Mouse (Mus musculus) neural tube, embryonic 15.5 days (tissue): ENCODE data around the gene Gm20388. TPM values are rescaled to one million over a fixed set of nuclear protein-coding genes. Genes with fewer than 3 reads are reported as not detected.

ENCODE experiments used
- ATAC-seq: fragments of 200-750 bp; cut with Nextera tagmentation; 2 replicates; pipeline ENCODE4 v1.8.0; 2017; ENCODE audit warnings: mild to moderate bottlenecking, moderate TSS enrichment, moderate library complexity; ENCODE audit not compliant: low FRiP score
- H3K27ac ChIP-seq: fragments of 300-500 bp; sonication (generic); replicated peaks from 2 replicates; pipeline ENCODE4 v1.5.1; 2015; ENCODE audit warnings: mild to moderate bottlenecking, inconsistent platforms
- H3K27me3 ChIP-seq: fragments of 300-500 bp; sonication (generic); replicated peaks from 2 replicates; pipeline ENCODE4 v1.6.1; 2015; ENCODE audit warnings: inconsistent platforms
- H3K36me3 ChIP-seq: fragments of 300-500 bp; sonication (generic); 2 replicates; pipeline ENCODE4 v1.6.1; 2015; ENCODE audit warnings: inconsistent platforms
- H3K4me1 ChIP-seq: fragments of 300-500 bp; sonication (generic); 2 replicates; pipeline ENCODE4 v1.6.1; 2015; ENCODE audit warnings: inconsistent platforms
- H3K4me2 ChIP-seq: fragments of 300-500 bp; sonication (generic); 2 replicates; pipeline ENCODE4 v1.6.1; 2015; ENCODE audit warnings: inconsistent platforms, mild to moderate bottlenecking, moderate library complexity
- H3K4me3 ChIP-seq: fragments of 300-500 bp; sonication (generic); replicated peaks from 2 replicates; pipeline ENCODE4 v1.5.1; 2015; ENCODE audit warnings: mild to moderate bottlenecking, inconsistent platforms
- H3K9ac ChIP-seq: fragments of 300-500 bp; sonication (generic); replicated peaks from 2 replicates; pipeline ENCODE4 v1.6.1; 2015; ENCODE audit warnings: mild to moderate bottlenecking, inconsistent platforms
- H3K9me3 ChIP-seq: fragments of 300-500 bp; sonication (generic); replicated peaks from 2 replicates; pipeline ENCODE4 v1.6.1; 2016; ENCODE audit warnings: inconsistent platforms
- WGBS: fragments of 180-500 bp; shearing (Covaris S2); methylation state at CpG from one replicate; pipeline ENCODE4 v1.1.7; 2015; ENCODE audit warnings: mixed read lengths; 5-methylcytosine and 5-hydroxymethylcytosine counted together
- polyA plus RNA-seq: library from polyadenylated mRNA; unstranded; fragments of >200 nt; fragmentation: Nextera tagmentation; extraction: Ambion mirVana; gene quantifications from 2 replicates; pipeline ENCODE4 v1.2.1, GENCODE M21; 2015

Gene Gm20388
- polyA plus RNA-seq, 1 experiment from 2014 or later, result not detected

DNA sequence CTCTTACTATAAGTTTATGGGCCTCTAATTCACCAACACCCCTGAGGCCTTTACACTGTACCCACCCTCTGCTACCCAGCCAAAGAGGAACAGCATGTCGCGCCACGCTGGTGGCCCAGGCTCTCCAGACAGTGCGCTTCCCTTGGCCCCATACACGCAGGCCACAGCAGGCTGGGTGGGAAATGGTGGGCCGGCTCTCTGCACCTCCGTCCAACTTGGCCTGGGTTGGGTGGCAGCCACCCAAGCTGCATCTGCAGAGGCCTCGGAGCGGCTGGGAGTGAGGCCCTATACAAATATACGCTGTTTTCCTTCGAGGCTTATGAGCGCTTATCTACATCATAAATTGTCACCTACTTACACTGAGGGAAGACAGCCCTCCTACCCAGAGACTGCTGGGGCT is 1456.0 kb downstream of the Gm20388 start:
- Histone ChIP-seq H3K4me1 (peaks cover 9% of the 10 kb centered on the region; the same call in 1 of the 2 replicates), H3K27ac (no peak overlapping the region), H3K4me2 (no peak overlapping the region), H3K27me3 (0 out of 2 replicates have a peak, but pooled peaks cover 6% of the 10 kb centered on the region), H3K9ac (no peak overlapping the region), H3K9me3 (no peaks in the 10 kb centered on the region), H3K36me3 (no peaks in the 10 kb centered on the region), H3K4me3 (no peak overlapping the region)
- no peak for ATAC-seq
- 79% methylated on average over 12 of the region's 12 CpGs for WGBS

- WGBS, result 17% methylated on average over 11 of the region's 11 CpGs
- Histone ChIP-seq H3K4me2 (no peak overlapping the region), H3K4me3 (no peak overlapping the region), H3K36me3 (no peaks in the 10 kb centered on the region), H3K27ac (no peak overlapping the region), H3K4me1 (peaks cover 13% of the 10 kb centered on the region), H3K9ac (no peak overlapping the region), H3K27me3 (0 out of 2 replicates have a peak, but pooled peaks cover 2% of the 10 kb centered on the region), H3K9me3 (no peaks in the 10 kb centered on the region)
- no peak for ATAC-seq
Observed at GRCm38 (mm10) chr8:121368799-121369198, 1458.2 kb downstream of the Gm20388 start.

GRCm38 (mm10) chr8:121369378-121369777 is 1458.7 kb downstream of the Gm20388 start:
- Histone ChIP-seq H3K27ac (no peak overlapping the region), H3K27me3 (peaks cover 6% of the 10 kb centered on the region; the same call in 1 of the 2 replicates), H3K9me3 (no peaks in the 10 kb centered on the region), H3K4me3 (no peak overlapping the region), H3K36me3 (no peaks in the 10 kb centered on the region), H3K4me2 (no peak overlapping the region), H3K4me1 (peaks cover 13% of the 10 kb centered on the region), H3K9ac (no peak overlapping the region)
- WGBS, result 79% methylated on average over 11 of the region's 11 CpGs
- ATAC-seq, result no peak

DNA sequence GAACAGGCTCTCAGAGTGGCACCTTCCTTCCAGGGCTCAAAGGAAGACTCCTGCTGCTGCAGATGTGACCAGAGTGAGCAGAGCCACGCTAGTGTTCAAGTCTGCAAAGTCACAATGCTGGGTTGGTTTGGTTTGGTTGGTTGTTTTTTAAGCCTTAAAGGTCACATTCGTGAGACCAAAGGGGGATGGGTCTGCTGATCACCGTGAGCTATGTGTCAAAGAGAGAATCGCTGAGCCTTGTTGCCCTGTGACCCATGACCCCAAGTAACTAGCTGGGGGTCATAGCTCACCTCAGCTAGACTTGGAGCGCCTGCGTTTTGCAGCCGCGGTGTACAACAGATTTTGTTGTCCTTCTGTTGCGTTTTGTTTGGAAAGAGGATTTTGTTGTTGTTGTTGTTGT is 1460.6 kb downstream of the Gm20388 start:
- H3K4me2 ChIP-seq, result no peak overlapping the region
- peaks cover 7% of the 10 kb centered on the region; the same call in 1 of the 2 replicates for H3K27me3 ChIP-seq
- WGBS, result 65% methylated on average over 9 of the region's 9 CpGs
- no peak overlapping the region for H3K27ac ChIP-seq
- no peak overlapping the region for H3K9ac ChIP-seq
- ATAC-seq, result no peak
- H3K4me1 ChIP-seq, result peaks cover 19% of the 10 kb centered on the region
- H3K4me3 ChIP-seq, result no peak overlapping the region
- H3K9me3 ChIP-seq, result no peaks in the 10 kb centered on the region
- H3K36me3 ChIP-seq, result no peaks in the 10 kb centered on the region

DNA sequence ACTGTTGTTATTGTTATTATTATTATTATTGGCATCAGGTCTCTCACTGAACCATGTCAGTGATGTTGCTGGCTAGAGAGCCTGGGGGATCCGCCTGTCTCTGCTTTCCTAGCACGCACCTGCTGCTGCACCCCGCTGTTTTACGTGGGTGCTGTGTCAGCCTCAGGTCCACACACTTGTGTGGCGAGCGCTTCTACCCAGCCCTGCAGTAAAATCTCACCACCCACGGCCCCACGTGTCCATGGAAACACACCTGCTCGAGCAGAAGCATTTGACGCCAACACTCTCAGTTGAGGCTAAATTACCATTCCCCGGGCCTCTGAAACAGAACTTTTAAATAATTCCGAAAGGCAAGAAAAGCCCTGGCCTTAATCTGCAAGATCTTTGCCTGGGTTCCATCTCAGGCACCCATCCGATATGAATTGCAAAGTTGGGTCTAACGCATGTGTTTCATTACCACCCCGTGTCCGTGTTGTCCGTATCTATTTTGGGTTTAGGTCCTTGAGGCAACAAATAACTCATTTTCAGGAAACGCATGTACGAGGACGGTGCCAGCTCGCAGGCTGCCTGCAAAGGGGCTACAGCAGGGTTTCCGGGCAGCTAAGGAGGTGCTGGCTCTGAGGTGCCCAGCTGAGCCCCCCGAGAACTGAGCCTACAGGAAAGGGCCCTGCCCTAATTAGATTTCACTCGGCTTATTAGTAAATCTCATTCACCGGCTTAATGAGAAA is 1461.4 kb downstream of the Gm20388 start:
- Histone ChIP-seq H3K9ac (no peak overlapping the region), H3K4me2 (no peak overlapping the region), H3K4me3 (no peak overlapping the region), H3K9me3 (no peaks in the 10 kb centered on the region), H3K27me3 (peaks cover 12% of the 10 kb centered on the region), H3K36me3 (no peaks in the 10 kb centered on the region), H3K4me1 (peaks cover 19% of the 10 kb centered on the region), H3K27ac (no peak overlapping the region)
- no peak for ATAC-seq
- 65% methylated on average over 25 of the region's 25 CpGs for WGBS

- Histone ChIP-seq H3K9me3 (no peaks in the 10 kb centered on the region), H3K9ac (no peak overlapping the region), H3K4me3 (no peak overlapping the region), H3K36me3 (no peaks in the 10 kb centered on the region), H3K4me2 (no peak overlapping the region), H3K4me1 (peaks cover 19% of the 10 kb centered on the region), H3K27me3 (peaks cover 14% of the 10 kb centered on the region), H3K27ac (no peak overlapping the region)
- no peak for ATAC-seq
- WGBS, result 57% methylated on average over 10 of the region's 10 CpGs
Observed at GRCm38 (mm10) chr8:121372639-121372986, 1462.0 kb downstream of the Gm20388 start.

GRCm38 (mm10) chr8:121374284-121374683 is 1463.6 kb downstream of the Gm20388 start:
- Histone ChIP-seq H3K9ac (no peak overlapping the region), H3K27ac (no peak overlapping the region), H3K27me3 (peaks cover 14% of the 10 kb centered on the region), H3K4me1 (peaks cover 10% of the 10 kb centered on the region), H3K9me3 (no peaks in the 10 kb centered on the region), H3K4me2 (no peak overlapping the region), H3K36me3 (no peaks in the 10 kb centered on the region), H3K4me3 (no peak overlapping the region)
- 31% methylated on average over 9 of the region's 9 CpGs for WGBS
- no peak for ATAC-seq

GRCm38 (mm10) chr8:121374777-121375176 is 1464.1 kb downstream of the Gm20388 start:
- H3K4me3 ChIP-seq, result no peak overlapping the region
- 7% methylated on average over 8 of the region's 8 CpGs for WGBS
- no peak overlapping the region for H3K4me2 ChIP-seq
- H3K4me1 ChIP-seq, result peaks cover 10% of the 10 kb centered on the region
- H3K9me3 ChIP-seq, result no peaks in the 10 kb centered on the region
- peaks cover 17% of the 10 kb centered on the region for H3K27me3 ChIP-seq
- no peak for ATAC-seq
- H3K36me3 ChIP-seq, result no peaks in the 10 kb centered on the region
- H3K9ac ChIP-seq, result no peak overlapping the region
- H3K27ac ChIP-seq, result no peak overlapping the region

- H3K9ac ChIP-seq, result no peak overlapping the region
- no peak overlapping the region for H3K4me3 ChIP-seq
- peaks cover 15% of the 10 kb centered on the region for H3K27me3 ChIP-seq
- no peak overlapping the region for H3K27ac ChIP-seq
- 60% methylated on average over 10 of the region's 10 CpGs for WGBS
- H3K36me3 ChIP-seq, result no peaks in the 10 kb centered on the region
- no peak for ATAC-seq
- H3K4me1 ChIP-seq, result peaks cover 10% of the 10 kb centered on the region
- H3K4me2 ChIP-seq, result no peak overlapping the region
- H3K9me3 ChIP-seq, result no peaks in the 10 kb centered on the region
Observed at GRCm38 (mm10) chr8:121376116-121376950, 1465.7 kb downstream of the Gm20388 start.

- H3K27me3 ChIP-seq, result peaks cover 15% of the 10 kb centered on the region
- peaks cover 10% of the 10 kb centered on the region for H3K4me1 ChIP-seq
- H3K4me3 ChIP-seq, result no peak overlapping the region
- no peak overlapping the region for H3K9ac ChIP-seq
- no peaks in the 10 kb centered on the region for H3K36me3 ChIP-seq
- 7% methylated on average over 10 of the region's 10 CpGs for WGBS
- ATAC-seq, result no peak
- H3K4me2 ChIP-seq, result no peak overlapping the region
- no peaks in the 10 kb centered on the region for H3K9me3 ChIP-seq
- no peak overlapping the region for H3K27ac ChIP-seq
Observed at GRCm38 (mm10) chr8:121377680-121378079, 1467.0 kb downstream of the Gm20388 start.

GRCm38 (mm10) chr8:121379387-121379786 is 1468.7 kb downstream of the Gm20388 start:
- Histone ChIP-seq H3K4me1 (peaks cover 18% of the 10 kb centered on the region), H3K4me2 (no peak overlapping the region), H3K27me3 (peaks cover 16% of the 10 kb centered on the region), H3K9ac (no peak overlapping the region), H3K4me3 (no peak overlapping the region), H3K36me3 (no peaks in the 10 kb centered on the region), H3K27ac (no peak overlapping the region), H3K9me3 (no peaks in the 10 kb centered on the region)
- no peak for ATAC-seq
- 88% methylated on average over 1 of the region's 1 CpGs for WGBS
